Mouse (Mus musculus) E14TG2a.4 (cell line): ENCODE data around the gene Abcc2.

Experiments
- H3K27me3 ChIP-seq: 2 replicates; pipeline ENCODE4 v1.6.1; 2014; ENCODE audit warnings: low read length, control low read depth; ENCODE audit not compliant: insufficient read depth
- H3K36me3 ChIP-seq: 2 replicates; pipeline ENCODE4 v1.6.1; 2014; ENCODE audit warnings: low read length, control low read depth; ENCODE audit not compliant: insufficient read depth
- H3K4me1 ChIP-seq: replicated peaks from 2 replicates; pipeline ENCODE4 v1.6.1; 2014; ENCODE audit warnings: low read depth, low read length, control low read depth
- H3K4me3 ChIP-seq: replicated peaks from 2 replicates; pipeline ENCODE4 v1.5.1; 2014; ENCODE audit warnings: mild to moderate bottlenecking, low read length
- H3K9me3 ChIP-seq: 2 replicates; pipeline ENCODE4 v1.6.1; 2014; ENCODE audit warnings: low read length, control low read depth
- CTCF ChIP-seq: conservative IDR thresholded peaks from 2 replicates; pipeline ENCODE4 v1.5.1; 2014; ENCODE audit warnings: low read length
- NANOG ChIP-seq: IDR thresholded peaks from 2 replicates; pipeline ENCODE4 v1.6.1; 2014; ENCODE audit warnings: borderline replicate concordance, low read length, mixed read lengths
- POU5F1 ChIP-seq: IDR thresholded peaks from 2 replicates; pipeline ENCODE4 v1.6.1; 2014; ENCODE audit warnings: low read length, borderline replicate concordance

Abcc2 gene

GRCm38 (mm10) chr19:43781980-43782379 is at the start of gene Abcc2:
Abcc2 (plus strand) TSS chr19:43782192.
- TF ChIP-seq CTCF (no peak), NANOG (no peak), POU5F1 (no peak)
- Histone ChIP-seq H3K4me1 (no peaks in the 10 kb centered on the region), H3K9me3 (no peaks in the 10 kb centered on the region), H3K4me3 (no peak within 1 kb of the TSS), H3K36me3 (no peaks in the 10 kb centered on the region), H3K27me3 (no peaks in the 10 kb centered on the region)

DNA sequence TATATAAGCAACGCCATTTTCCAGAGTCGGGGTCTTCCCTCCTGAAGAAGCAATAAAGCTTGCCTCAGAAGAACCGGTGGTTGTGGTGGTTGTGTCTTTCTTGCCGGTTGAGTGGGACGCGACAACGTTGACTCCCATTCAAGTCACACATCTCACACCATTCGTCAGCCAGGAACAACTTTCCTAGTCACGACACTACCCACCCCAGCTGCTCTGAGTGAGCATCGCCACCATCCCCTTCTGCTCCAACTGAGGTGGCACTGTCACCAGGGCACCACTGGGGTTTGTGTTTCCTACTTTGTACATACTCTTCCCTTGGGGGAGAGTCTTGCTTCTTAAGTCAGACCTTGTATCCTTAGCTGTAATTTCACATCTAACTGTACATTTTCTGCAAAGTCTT is 43.6 kb upstream of the Abcc2 start:
- Histone ChIP-seq H3K4me3 (no peak overlapping the region), H3K36me3 (peaks cover 80% of the 10 kb centered on the region), H3K27me3 (no peaks in the 10 kb centered on the region), H3K4me1 (peaks cover 29% of the 10 kb centered on the region), H3K9me3 (no peaks in the 10 kb centered on the region)
- TF ChIP-seq CTCF, result no peak
- no peak for TF ChIP-seq POU5F1
- TF ChIP-seq NANOG, result no peak

- peaks cover 11% of the 10 kb centered on the region; the same call in 1 of the 2 replicates for H3K4me1 ChIP-seq
- peaks cover 96% of the 10 kb centered on the region for H3K36me3 ChIP-seq
- H3K4me3 ChIP-seq, result no peak overlapping the region
- TF ChIP-seq NANOG (no peak), CTCF (no peak), POU5F1 (no peak)
- H3K27me3 ChIP-seq, result no peaks in the 10 kb centered on the region
- H3K9me3 ChIP-seq, result no peaks in the 10 kb centered on the region
Measured at GRCm38 (mm10) chr19:43743401-43743800, 38.6 kb upstream of the Abcc2 start.

DNA sequence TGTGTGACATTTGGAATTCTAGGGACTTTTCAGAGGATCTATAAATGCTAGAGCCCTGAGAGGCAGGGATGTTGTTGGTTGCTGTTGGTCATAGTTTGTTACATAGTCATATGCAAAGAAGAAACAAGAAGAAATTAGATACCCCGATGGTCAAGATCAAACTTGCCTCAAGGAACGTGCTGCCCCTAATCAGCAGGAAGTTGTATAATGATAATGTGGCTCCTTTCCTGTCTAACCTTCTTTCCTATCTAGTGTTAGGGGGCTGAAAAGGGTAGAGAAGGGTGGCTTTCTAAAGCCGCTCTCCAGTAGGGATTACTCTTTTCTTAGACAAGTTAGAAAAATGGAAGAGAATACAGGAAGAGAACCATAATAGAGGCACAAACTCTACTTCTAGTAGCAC is 36.3 kb upstream of the Abcc2 start:
- no peak for TF ChIP-seq CTCF
- TF ChIP-seq NANOG, result no peak
- TF ChIP-seq POU5F1, result no peak
- Histone ChIP-seq H3K4me1 (no peaks in the 10 kb centered on the region), H3K9me3 (no peaks in the 10 kb centered on the region), H3K36me3 (peaks cover 97% of the 10 kb centered on the region), H3K27me3 (no peaks in the 10 kb centered on the region), H3K4me3 (no peak overlapping the region)

- no peaks in the 10 kb centered on the region for H3K27me3 ChIP-seq
- no peaks in the 10 kb centered on the region for H3K9me3 ChIP-seq
- peaks cover 10% of the 10 kb centered on the region for H3K4me1 ChIP-seq
- TF ChIP-seq POU5F1 (no peak), CTCF (no peak), NANOG (no peak)
- H3K4me3 ChIP-seq, result no peak overlapping the region
- peaks cover 83% of the 10 kb centered on the region for H3K36me3 ChIP-seq
Measured at GRCm38 (mm10) chr19:43747877-43748276, 34.1 kb upstream of the Abcc2 start.

DNA sequence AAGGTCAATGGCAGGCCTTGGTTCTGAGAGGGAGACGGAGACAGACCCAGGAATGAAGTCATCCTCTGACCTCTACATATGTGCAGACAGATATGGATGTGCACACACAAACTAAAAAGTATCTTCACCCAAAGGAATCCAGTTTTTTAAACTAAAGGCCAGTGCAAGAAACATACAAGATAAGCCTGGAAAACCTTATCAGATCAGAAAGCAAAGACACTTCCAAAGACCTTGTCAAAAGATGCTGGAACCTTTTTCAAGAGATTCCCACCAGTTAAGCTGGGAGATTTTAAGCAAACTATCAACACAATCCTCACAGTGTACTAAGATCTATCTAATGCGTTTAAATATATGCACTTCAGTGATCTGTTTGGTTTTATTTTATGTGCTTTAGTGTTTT is 32.0 kb upstream of the Abcc2 start:
- Histone ChIP-seq H3K4me1 (peaks cover 15% of the 10 kb centered on the region), H3K36me3 (peaks cover 63% of the 10 kb centered on the region), H3K9me3 (no peaks in the 10 kb centered on the region), H3K27me3 (no peaks in the 10 kb centered on the region), H3K4me3 (no peak overlapping the region)
- TF ChIP-seq NANOG (no peak), POU5F1 (no peak), CTCF (no peak)

DNA sequence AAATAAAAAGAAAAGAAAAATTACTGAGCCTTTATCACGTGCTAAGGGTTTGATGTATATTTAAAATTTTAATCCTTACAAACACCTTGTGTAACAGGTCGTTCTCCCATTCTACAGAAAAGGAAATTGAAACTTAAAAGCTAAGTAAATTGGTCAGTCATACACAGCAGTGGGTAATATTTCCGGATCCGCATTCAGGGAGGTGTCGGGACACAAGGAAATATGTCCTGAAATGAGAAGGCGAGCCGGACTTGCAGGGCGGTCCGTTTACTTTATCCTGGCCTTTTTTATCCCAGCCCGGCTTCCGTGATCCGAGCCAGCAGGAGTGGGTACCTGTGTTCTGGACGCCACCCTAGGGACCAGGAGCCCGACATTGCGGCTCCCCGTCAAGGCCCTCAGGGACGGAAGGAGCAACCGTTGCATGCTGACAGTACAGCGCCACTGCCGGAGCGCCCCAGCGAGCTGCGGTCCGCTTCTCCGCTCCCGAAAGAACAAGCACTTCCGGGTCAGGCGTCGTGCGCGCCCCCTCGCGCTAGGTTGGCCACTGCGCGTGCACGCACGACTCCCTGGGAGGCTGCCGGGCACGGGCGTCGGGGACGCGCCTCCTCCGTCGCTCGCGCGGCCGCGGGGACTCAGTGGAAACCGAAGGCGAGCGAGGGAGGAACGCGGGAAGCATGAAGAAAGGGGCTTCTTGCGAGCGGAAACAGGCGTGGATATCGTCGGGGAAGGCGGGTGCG is 29.3 kb upstream of the Abcc2 start, which contains the start of the genes Cutc and Cox15:
Cutc (plus strand) TSS at position 508 of the 737 bp plus-strand sequence.
Cox15 (minus strand) TSS at position 512 of the 737 bp plus-strand sequence.
- Histone ChIP-seq H3K4me3 (peak within 1 kb of the TSS; percentile 93), H3K4me1 (peaks cover 15% of the 10 kb centered on the region), H3K9me3 (no peaks in the 10 kb centered on the region), H3K36me3 (peaks cover 36% of the 10 kb centered on the region), H3K27me3 (no peaks in the 10 kb centered on the region)
- TF ChIP-seq POU5F1, result no peak
- no peak for TF ChIP-seq NANOG
- no peak for TF ChIP-seq CTCF

DNA sequence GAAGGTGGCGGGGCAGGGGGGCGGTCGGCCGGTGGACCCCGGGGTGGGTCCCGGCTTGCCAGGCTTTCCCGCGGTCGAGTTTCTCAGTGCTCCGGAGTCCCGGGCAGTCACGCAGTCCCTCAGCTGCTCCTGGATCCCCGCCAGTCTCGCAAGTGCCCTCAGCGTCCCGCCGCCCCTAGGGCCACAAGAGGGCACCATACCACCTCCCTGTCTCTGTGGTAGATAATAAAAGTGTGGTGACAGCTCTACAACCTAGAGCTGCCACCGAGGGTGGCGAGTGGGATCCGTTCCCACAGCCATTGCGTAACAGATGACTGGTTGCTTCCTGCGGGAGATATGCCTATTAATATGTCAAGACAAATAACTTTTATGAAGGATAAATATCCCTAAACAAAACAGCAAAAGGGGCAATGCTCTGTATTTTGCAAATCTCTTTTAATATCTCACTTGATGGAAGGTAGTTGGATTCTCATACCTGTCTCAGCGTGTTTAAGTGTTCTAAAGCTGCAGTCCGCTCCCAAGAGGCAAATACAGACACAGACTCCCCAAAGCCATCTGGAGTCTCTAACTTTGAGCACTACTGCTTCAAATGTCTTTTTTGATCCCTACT is 28.7 kb upstream of the Abcc2 start:
- Histone ChIP-seq H3K36me3 (peaks cover 29% of the 10 kb centered on the region), H3K4me1 (peaks cover 15% of the 10 kb centered on the region), H3K9me3 (no peaks in the 10 kb centered on the region), H3K27me3 (no peaks in the 10 kb centered on the region), H3K4me3 (peak overlapping the region; percentile 93)
- TF ChIP-seq CTCF (peak; percentile 56), NANOG (no peak), POU5F1 (no peak)

- H3K27me3 ChIP-seq, result no peaks in the 10 kb centered on the region
- no peak for TF ChIP-seq CTCF
- TF ChIP-seq NANOG, result no peak
- TF ChIP-seq POU5F1, result no peak
- H3K9me3 ChIP-seq, result no peaks in the 10 kb centered on the region
- peaks cover 20% of the 10 kb centered on the region for H3K36me3 ChIP-seq
- no peak overlapping the region for H3K4me3 ChIP-seq
- peaks cover 15% of the 10 kb centered on the region for H3K4me1 ChIP-seq
Measured at GRCm38 (mm10) chr19:43754237-43754636, 27.8 kb upstream of the Abcc2 start.
